13 mouse cellular contexts compared by ENCODE assay signal in genomic region chr7:64141301-64142032, GRCm38 (mm10). TPM values are rescaled to one million over a fixed set of nuclear protein-coding genes. Genes with fewer than 3 reads are reported as not detected.
DNase-seq lines count a peak whose midpoint lies in the region; ATAC-seq and TF ChIP-seq lines count a peak whose summit lies in the region.
"Had no signal": no experiment of that assay in that cellular context is flagged by ENCODE, and none has a peak within 500 bp of the region (broad histone marks: within the 10 kb centered on the region; RNA-seq: fewer than 3 reads in every experiment).

No protein-coding gene starts in this region.

- no peaks in the 10 kb centered on the region for H3K27me3 ChIP-seq in heart, embryonic 16.5 days (ENCODE audit: control insufficient read depth, insufficient read depth, low read length)
- no peaks in the 10 kb centered on the region for H3K27me3 ChIP-seq in heart, embryonic 12.5 days (replicated peaks)
- no peaks in the 10 kb centered on the region for H3K27me3 ChIP-seq in midbrain, postnatal 0 days (ENCODE audit: insufficient read depth, low read length)
- H3K27me3 ChIP-seq: forebrain, embryonic 12.5 days; neural tube, embryonic 15.5 days had no signal

- WGBS in heart, embryonic 16.5 days: 83% methylated on average over 19 of the region's 19 CpGs
- 89% methylated on average over 19 of the region's 19 CpGs for WGBS in heart, embryonic 12.5 days
- WGBS in midbrain, postnatal 0 days: 92% methylated on average over 19 of the region's 19 CpGs

- H3K27ac ChIP-seq in heart, embryonic 16.5 days (ENCODE audit: low read length): no peak overlapping the region
- no peak overlapping the region for H3K27ac ChIP-seq in heart, embryonic 12.5 days (ENCODE audit: poor library complexity, severe bottlenecking)
- H3K27ac ChIP-seq in midbrain, postnatal 0 days (ENCODE audit: low read depth, low read length): no peak overlapping the region
- H3K27ac ChIP-seq: forebrain, embryonic 12.5 days; heart, embryonic 10.5 days; neural tube, embryonic 15.5 days had no signal

- no peaks in the 10 kb centered on the region for H3K4me1 ChIP-seq in heart, embryonic 16.5 days (ENCODE audit: control insufficient read depth, insufficient read depth, low read length)
- no peaks in the 10 kb centered on the region for H3K4me1 ChIP-seq in heart, embryonic 12.5 days (replicated peaks)
- H3K4me1 ChIP-seq in midbrain, postnatal 0 days (ENCODE audit: insufficient read depth, low read length): no peaks in the 10 kb centered on the region
- H3K4me1 ChIP-seq: forebrain, embryonic 12.5 days; heart, embryonic 10.5 days; neural tube, embryonic 15.5 days had no signal

- DNase-seq in A20 (ENCODE audit: low read depth, low spot score): peak; percentile 70
- DNase-seq in c-Kit-positive CD71-negative TER-119-negative erythroid progenitor cells, embryonic 14.5 days (ENCODE audit: low read depth): peak; percentile 61
- peak; percentile 68 to 69 for DNase-seq in monocyte, adult 2 months (ENCODE audit: low read depth in 1 of 2, low spot score in 2 of 2)
- no peak for DNase-seq in cerebellum, postnatal 10 days
- DNase-seq in midbrain, postnatal 0 days (ENCODE audit: low spot score): no peak
- DNase-seq in kidney, adult 11 months: no peak
- DNase-seq: adrenal gland, adult 2 months; lung, embryonic 14.5 days had no signal

- peak overlapping the region; percentile 24 for H3K4me2 ChIP-seq in heart, embryonic 16.5 days (ENCODE audit: low read depth, low read length)
- H3K4me2 ChIP-seq in heart, embryonic 12.5 days: no peak overlapping the region
- no peak overlapping the region for H3K4me2 ChIP-seq in midbrain, postnatal 0 days (ENCODE audit: low read depth, low read length, poor library complexity, severe bottlenecking)
- H3K4me2 ChIP-seq: forebrain, embryonic 12.5 days; lung, embryonic 14.5 days; neural tube, embryonic 15.5 days had no signal

- H3K36me3 ChIP-seq in heart, embryonic 16.5 days (ENCODE audit: control insufficient read depth, insufficient read depth): no peaks in the 10 kb centered on the region
- no peaks in the 10 kb centered on the region for H3K36me3 ChIP-seq in heart, embryonic 12.5 days
- H3K36me3 ChIP-seq in midbrain, postnatal 0 days (ENCODE audit: insufficient read depth, low read length): no peaks in the 10 kb centered on the region
- H3K36me3 ChIP-seq: forebrain, embryonic 12.5 days; heart, embryonic 10.5 days; neural tube, embryonic 15.5 days had no signal

- no peaks in the 10 kb centered on the region for H3K9me3 ChIP-seq in heart, embryonic 16.5 days (replicated peaks; ENCODE audit: control insufficient read depth, low read length)
- H3K9me3 ChIP-seq in heart, embryonic 12.5 days (replicated peaks): no peaks in the 10 kb centered on the region
- no peaks in the 10 kb centered on the region for H3K9me3 ChIP-seq in midbrain, postnatal 0 days (ENCODE audit: low read length)
- H3K9me3 ChIP-seq: forebrain, embryonic 12.5 days; heart, embryonic 10.5 days; neural tube, embryonic 15.5 days had no signal

- no peak for ATAC-seq in heart, embryonic 16.5 days (replicated peaks; ENCODE audit: extremely low read depth, insufficient read depth, low FRiP score)
- no peak for ATAC-seq in heart, embryonic 12.5 days (ENCODE audit: insufficient number of reproducible peaks, low FRiP score)
- no peak for ATAC-seq in midbrain, postnatal 0 days (ENCODE audit: low FRiP score)

- no peak for TF ChIP-seq CTCF in midbrain, postnatal 0 days (IDR thresholded peaks at IDR 0.05)

- H3K4me3 ChIP-seq in heart, embryonic 16.5 days (ENCODE audit: low read length): no peak overlapping the region
- H3K4me3 ChIP-seq in heart, embryonic 12.5 days: no peak overlapping the region
- no peak overlapping the region for H3K4me3 ChIP-seq in midbrain, postnatal 0 days (ENCODE audit: low read depth, low read length)
- H3K4me3 ChIP-seq: forebrain, embryonic 12.5 days; heart, embryonic 10.5 days; neural tube, embryonic 15.5 days had no signal

- H3K9ac ChIP-seq in heart, embryonic 16.5 days (ENCODE audit: low read length): no peak overlapping the region
- no peak overlapping the region for H3K9ac ChIP-seq in heart, embryonic 12.5 days
- H3K9ac ChIP-seq in midbrain, postnatal 0 days (replicated peaks; ENCODE audit: low read length, poor library complexity, severe bottlenecking): no peak overlapping the region
- H3K9ac ChIP-seq: forebrain, embryonic 12.5 days; lung, embryonic 14.5 days; neural tube, embryonic 15.5 days had no signal

RNA-seq across cellular contexts. Expression of gene Trpm1, which starts 12.2 kb away (rescaled TPM):
- polyA plus RNA-seq in heart, embryonic 16.5 days (2015; fragmentation: Nextera tagmentation; extraction: Ambion mirVana): 0.32 TPM in 1 of 2 replicates, not detected in the other
- not detected in 2 replicates for polyA plus RNA-seq in heart, embryonic 12.5 days (2016; fragmentation: Nextera tagmentation; extraction: Ambion mirVana)
- 0.14 and 0.16 TPM in 2 replicates for total RNA-seq in midbrain, postnatal 0 days (2014; rRNA removed)
- polyA plus RNA-seq in midbrain, postnatal 0 days (2015; fragmentation: Nextera tagmentation; extraction: Ambion mirVana): 0.18 and 0.63 TPM in 2 replicates
- total RNA-seq: adrenal gland, adult 2 months had no signal
- polyA plus RNA-seq: adrenal gland, adult 2 months; lung, embryonic 14.5 days had no signal

Comparison
In these comparisons a context has a peak if more than half of its experiments do, and no peak if none do; other contexts are left out.
1. DNase-seq: peak in A20 (single experiment), c-Kit-positive CD71-negative TER-119-negative erythroid progenitor cells, embryonic 14.5 days (single experiment) and monocyte, adult 2 months (2 of 2); none in cerebellum, postnatal 10 days (0 of 2), midbrain, postnatal 0 days (single experiment) and kidney, adult 11 months (single experiment).